Mouse (Mus musculus): ENCODE measurements around the gene Bhlhe23. TPM values are rescaled to one million over a fixed set of nuclear protein-coding genes. Genes with fewer than 3 reads are reported as not detected.

Gene Bhlhe23
- polyA plus RNA-seq, 1 experiment: 0.08 TPM

DNA sequence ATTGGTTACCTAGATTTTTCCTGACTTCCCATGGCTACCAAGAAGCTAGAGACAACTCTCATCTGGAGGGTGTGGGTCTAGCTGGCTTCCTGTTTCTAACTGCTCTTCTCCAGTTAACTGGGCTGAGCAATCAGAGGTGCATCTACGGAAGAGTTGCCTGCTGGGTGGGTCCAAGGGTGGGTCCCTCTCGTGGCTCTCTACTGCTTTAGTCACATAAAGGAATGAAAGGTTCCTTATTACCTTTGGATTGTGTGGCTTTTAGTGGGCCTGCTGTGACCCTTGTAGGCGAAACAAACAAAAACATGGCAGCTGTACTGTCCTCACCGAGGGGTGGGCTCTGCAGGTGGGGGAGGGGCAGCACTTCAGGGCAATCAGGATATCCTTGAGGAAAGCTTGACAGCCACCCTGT lies 49.1 kb downstream of the Bhlhe23 start:
- DNase-seq (ENCODE audit: extremely low spot score in 1 of 2, low spot score in 1 of 2): no peak

DNA sequence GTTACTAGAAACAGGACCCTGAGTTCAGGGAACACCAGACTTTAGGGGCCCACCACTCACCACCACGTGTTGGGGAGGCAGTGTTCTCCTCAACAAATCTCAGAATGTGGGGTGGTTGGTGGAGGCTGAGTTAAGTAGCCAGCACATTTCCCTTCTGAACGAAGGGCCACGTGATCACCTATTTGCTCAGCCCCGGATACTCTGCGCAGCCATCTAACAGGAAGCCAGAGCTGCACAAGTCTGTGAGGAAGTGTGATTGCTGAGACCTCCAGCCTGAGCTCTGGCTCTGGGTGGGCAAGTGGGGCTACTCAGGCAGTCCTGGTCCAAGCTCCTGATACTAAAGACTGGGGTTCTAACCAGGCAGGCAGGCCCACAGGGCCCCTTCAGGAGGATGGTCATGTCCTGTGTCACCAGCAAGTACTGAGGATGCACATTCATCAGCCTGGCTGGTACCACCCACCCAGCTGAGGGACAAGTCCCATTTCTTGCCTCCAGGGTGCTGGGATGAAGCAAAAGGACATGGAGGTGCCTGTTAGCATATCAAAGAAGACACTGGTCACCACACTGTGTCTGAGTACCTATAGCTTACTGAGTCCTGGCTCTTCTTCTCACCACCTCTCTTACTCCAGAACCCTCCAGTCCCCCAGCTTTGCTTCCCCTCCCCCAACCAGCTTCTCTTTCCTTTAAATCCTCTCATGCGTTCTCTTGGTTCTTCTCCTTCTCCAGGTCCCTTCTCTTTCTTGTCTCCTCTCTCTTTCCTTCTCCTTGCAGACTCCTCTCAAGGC lies 49.9 kb downstream of the Bhlhe23 start:
- no peak for DNase-seq (ENCODE audit: extremely low spot score in 1 of 2, low spot score in 1 of 2)

DNA sequence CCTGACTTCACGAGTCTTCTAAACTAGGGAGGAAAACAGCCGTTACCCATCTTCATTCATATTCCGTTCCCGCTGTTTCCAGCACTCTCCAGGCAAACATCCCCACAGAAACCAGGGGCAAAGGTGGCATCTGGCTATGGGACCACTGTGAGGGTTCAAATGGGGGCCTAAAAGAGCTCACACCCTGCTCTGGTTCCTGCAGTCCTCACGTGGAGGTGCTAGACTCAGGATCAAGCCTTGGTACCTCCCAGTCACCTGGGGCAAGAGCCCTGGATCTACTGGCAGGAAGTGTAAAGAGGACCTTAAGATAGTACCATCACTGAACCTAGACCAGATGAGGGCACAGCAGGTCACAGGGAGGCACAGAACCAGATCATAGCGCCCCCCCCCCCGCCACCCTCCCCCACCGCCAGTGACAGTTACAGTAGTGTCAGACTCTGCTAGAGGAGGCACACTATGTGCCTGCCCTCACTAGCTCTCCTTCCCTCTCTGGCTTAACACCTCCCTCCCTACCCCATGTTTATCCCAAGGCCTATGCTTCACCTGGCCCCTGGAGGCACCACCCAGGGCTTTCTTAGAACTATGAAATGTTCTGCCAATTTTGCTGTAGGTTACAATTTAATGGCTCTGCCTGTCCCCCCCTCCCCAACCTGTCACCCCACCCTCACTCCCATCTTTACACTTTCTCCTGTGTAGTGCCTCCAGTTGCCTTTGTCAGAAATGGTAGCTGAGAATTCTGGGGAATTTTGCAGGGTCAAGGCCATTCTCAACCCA lies 50.7 kb downstream of the Bhlhe23 start:
- no peak for DNase-seq (ENCODE audit: extremely low spot score in 1 of 2, low spot score in 1 of 2)

DNA sequence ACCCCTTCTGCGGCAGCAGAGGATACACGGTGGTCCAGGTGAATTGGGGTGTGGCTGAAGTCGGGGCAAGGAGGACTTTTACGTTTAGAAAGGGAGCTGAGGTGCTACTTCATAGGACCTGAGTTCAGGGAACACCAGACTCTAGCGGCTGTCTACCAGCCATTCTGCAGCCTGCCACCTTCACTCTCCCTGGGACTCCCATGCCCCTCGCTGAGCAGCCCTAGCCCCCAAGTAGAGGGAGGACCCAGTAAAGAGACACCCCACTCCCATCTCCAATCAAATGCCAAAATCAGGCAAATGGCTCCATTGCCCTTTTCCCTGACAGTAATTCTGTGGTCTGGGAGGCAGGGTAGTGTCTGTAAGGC lies 51.3 kb downstream of the Bhlhe23 start:
- DNase-seq (ENCODE audit: extremely low spot score in 1 of 2, low spot score in 1 of 2): no peak

DNA sequence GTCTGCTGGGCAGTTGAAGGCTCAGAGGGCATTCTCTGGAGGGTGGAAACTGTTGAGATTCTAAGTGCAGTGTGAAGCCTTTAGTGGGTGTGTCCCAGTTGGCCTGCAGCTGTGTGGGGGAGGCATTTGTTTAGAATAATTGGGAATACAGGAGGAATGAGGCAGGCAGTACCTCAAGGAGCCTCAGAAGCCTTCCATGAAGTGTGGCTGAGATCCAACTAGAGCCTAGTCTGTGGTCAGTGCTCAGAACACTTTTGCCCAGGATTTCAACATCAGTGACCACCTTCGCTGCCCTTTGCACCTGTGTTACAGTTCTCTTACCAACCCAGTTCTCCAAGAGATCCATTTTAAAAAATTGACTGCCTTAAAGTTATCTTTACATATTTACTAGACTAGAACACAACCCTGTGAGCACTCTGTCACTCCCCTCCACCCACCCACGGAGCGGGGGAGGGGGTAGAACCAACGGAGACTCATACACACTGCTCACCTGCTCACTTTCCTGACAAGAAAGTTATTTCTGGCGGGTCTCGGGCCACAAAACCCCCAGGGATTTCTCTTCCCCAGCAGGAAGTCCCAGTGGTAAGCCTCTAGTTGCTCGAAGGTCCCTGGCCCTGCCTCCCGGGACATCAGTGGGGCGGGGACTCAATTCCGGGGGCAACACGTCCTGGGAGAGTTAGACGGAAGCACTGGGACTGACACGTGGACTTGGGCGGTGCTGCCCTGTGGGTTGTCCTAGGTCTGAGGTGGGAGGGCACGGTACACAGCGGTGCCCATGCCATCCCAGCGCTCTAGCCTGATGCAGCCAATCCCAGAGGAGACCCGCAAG lies 51.9 kb downstream of the Bhlhe23 start, which contains the start of gene Slc17a9:
TSS of gene Slc17a9 (plus strand) at position 679 of the 829 bp plus-strand sequence.
- DNase-seq (ENCODE audit: extremely low spot score in 1 of 2, low spot score in 1 of 2): no peak

Other genes starting within 250 kb of the Bhlhe23 start
- gene Mrgbp, start 195.6 kb downstream of the Bhlhe23 start, polyA plus RNA-seq (2012; rRNA removed): 30.8 and 34.7 TPM in 2 replicates
- 49.0 and 57.0 TPM in 2 replicates for gene Ogfr, start 187.7 kb downstream of the Bhlhe23 start, polyA plus RNA-seq (2012; rRNA removed)
- gene Col9a3, start 179.1 kb downstream of the Bhlhe23 start, polyA plus RNA-seq (2012; rRNA removed): 14.5 and 17.7 TPM in 2 replicates
- 0.86 and 0.92 TPM in 2 replicates for gene Tcfl5, start 134.2 kb downstream of the Bhlhe23 start, polyA plus RNA-seq (2012; rRNA removed)
- gene Dido1, start 66.9 kb downstream of the Bhlhe23 start, polyA plus RNA-seq (2012; rRNA removed): 36.9 and 39.7 TPM in 2 replicates
- 57.0 and 57.7 TPM in 2 replicates for gene Gid8, start 66.8 kb downstream of the Bhlhe23 start, polyA plus RNA-seq (2012; rRNA removed)
- 1.00 and 1.1 TPM in 2 replicates for gene Slc17a9, start 51.6 kb downstream of the Bhlhe23 start, polyA plus RNA-seq (2012; rRNA removed)
- gene Ythdf1, start 144.0 kb upstream of the Bhlhe23 start, polyA plus RNA-seq (2012; rRNA removed): 43.1 and 45.7 TPM in 2 replicates
- 0.08 and 0.42 TPM in 2 replicates for gene Birc7, start 152.1 kb upstream of the Bhlhe23 start, polyA plus RNA-seq (2012; rRNA removed)
- gene Nkain4, start 177.8 kb upstream of the Bhlhe23 start, polyA plus RNA-seq (2012; rRNA removed): 74.4 and 84.5 TPM in 2 replicates
- gene Arfgap1, start 190.3 kb upstream of the Bhlhe23 start, polyA plus RNA-seq (2012; rRNA removed): 127 and 143 TPM in 2 replicates
- gene Col20a1, start 209.6 kb upstream of the Bhlhe23 start, polyA plus RNA-seq (2012; rRNA removed): 4.1 TPM in 2 replicates

Data from frontal cortex, adult 2 months (tissue).